Comparison of ENCODE assay signal across 8 mouse cellular contexts in genomic region chr10:80623457-80624191, GRCm38 (mm10). TPM values are rescaled to one million over a fixed set of nuclear protein-coding genes. Genes with fewer than 3 reads are reported as not detected.
A peak's percentile ranks its signal among the peaks of the same experiment; 100 is the strongest.
DNase-seq lines count a peak whose midpoint lies in the region; ATAC-seq and TF ChIP-seq lines count a peak whose summit lies in the region.

No protein-coding gene starts in this region.

- peak overlapping the region; percentile 87 for H3K27ac ChIP-seq in embryonic facial prominence, embryonic 12.5 days
- peak overlapping the region; percentile 92 for H3K27ac ChIP-seq in heart, embryonic 16.5 days (ENCODE audit: low read length)
- H3K27ac ChIP-seq in kidney, postnatal 0 days = peak overlapping the region; percentile 95

- peak; percentile 13 for ATAC-seq in CD4-positive, CD25-positive, alpha-beta regulatory T cell, adult 4 months
- peak; percentile 22 for ATAC-seq in activated CD4-positive, CD25-positive, alpha-beta regulatory T cell, adult 4 months
- ATAC-seq in embryonic facial prominence, embryonic 12.5 days (ENCODE audit: insufficient number of reproducible peaks, insufficient read depth, low FRiP score, low TSS enrichment) = no peak
- no peak for ATAC-seq in heart, embryonic 16.5 days (replicated peaks; ENCODE audit: extremely low read depth, insufficient read depth, low FRiP score)
- ATAC-seq in kidney, postnatal 0 days (replicated peaks; ENCODE audit: low FRiP score, low read depth) = no peak

- peaks cover 28% of the 10 kb centered on the region for H3K4me1 ChIP-seq in embryonic facial prominence, embryonic 12.5 days
- peaks cover 34% of the 10 kb centered on the region for H3K4me1 ChIP-seq in heart, embryonic 16.5 days (ENCODE audit: control insufficient read depth, insufficient read depth, low read length)
- peaks cover 31% of the 10 kb centered on the region for H3K4me1 ChIP-seq in kidney, postnatal 0 days (replicated peaks; ENCODE audit: insufficient read depth, low read length)

- peak overlapping the region; percentile 91 for H3K9ac ChIP-seq in embryonic facial prominence, embryonic 12.5 days
- peak overlapping the region; percentile 95 for H3K9ac ChIP-seq in heart, embryonic 16.5 days (ENCODE audit: low read length)
- H3K9ac ChIP-seq in kidney, postnatal 0 days (ENCODE audit: low read depth, low read length) = peak overlapping the region; percentile 94

- H3K9me3 ChIP-seq in embryonic facial prominence, embryonic 12.5 days = no peaks in the 10 kb centered on the region
- H3K9me3 ChIP-seq in heart, embryonic 16.5 days (replicated peaks; ENCODE audit: control insufficient read depth, low read length) = no peaks in the 10 kb centered on the region
- no peaks in the 10 kb centered on the region for H3K9me3 ChIP-seq in kidney, postnatal 0 days (replicated peaks; ENCODE audit: low read length)

- no peaks in the 10 kb centered on the region for H3K27me3 ChIP-seq in embryonic facial prominence, embryonic 12.5 days
- H3K27me3 ChIP-seq in heart, embryonic 16.5 days (ENCODE audit: control insufficient read depth, insufficient read depth, low read length) = no peaks in the 10 kb centered on the region
- H3K27me3 ChIP-seq in kidney, postnatal 0 days (ENCODE audit: insufficient read depth, low read length) = no peaks in the 10 kb centered on the region

- 11% methylated on average over 15 of the region's 15 CpGs for WGBS in embryonic facial prominence, embryonic 12.5 days
- WGBS in heart, embryonic 16.5 days = 14% methylated on average over 15 of the region's 15 CpGs
- 7% methylated on average over 15 of the region's 15 CpGs for WGBS in kidney, postnatal 0 days

- H3K4me2 ChIP-seq in embryonic facial prominence, embryonic 12.5 days (replicated peaks) = peak overlapping the region; percentile 93
- peak overlapping the region; percentile 98 for H3K4me2 ChIP-seq in heart, embryonic 16.5 days (ENCODE audit: low read depth, low read length)
- peak overlapping the region; percentile 95 for H3K4me2 ChIP-seq in kidney, postnatal 0 days (ENCODE audit: low read length)

- H3K4me3 ChIP-seq in embryonic facial prominence, embryonic 12.5 days = peak overlapping the region; percentile 82
- peak overlapping the region; percentile 90 for H3K4me3 ChIP-seq in heart, embryonic 16.5 days (ENCODE audit: low read length)
- H3K4me3 ChIP-seq in kidney, postnatal 0 days (replicated peaks; ENCODE audit: low read depth, low read length) = peak overlapping the region; percentile 87

- DNase-seq in kidney, postnatal 0 days (ENCODE audit: low spot score) = peak; percentile 89
- peak; percentile 63 for DNase-seq in lung, postnatal 14 days
- peak; percentile 59 for DNase-seq in retina, postnatal 1 day
- no peak for DNase-seq in frontal cortex, postnatal 10 days (ENCODE audit: low spot score in 2 of 2)

- no peaks in the 10 kb centered on the region for H3K36me3 ChIP-seq in embryonic facial prominence, embryonic 12.5 days
- no peaks in the 10 kb centered on the region for H3K36me3 ChIP-seq in heart, embryonic 16.5 days (ENCODE audit: control insufficient read depth, insufficient read depth)
- peaks cover 3% of the 10 kb centered on the region; the same call in 1 of the 2 replicates for H3K36me3 ChIP-seq in kidney, postnatal 0 days (ENCODE audit: insufficient read depth, low read length)

- peak; percentile 33 for TF ChIP-seq CTCF in kidney, postnatal 0 days (IDR thresholded peaks at IDR 0.05; ENCODE audit: low read depth)

RNA-seq across cellular contexts. Expression of gene Csnk1g2, which starts 1.0 kb away (rescaled TPM):
- polyA plus RNA-seq in CD4-positive, CD25-positive, alpha-beta regulatory T cell, adult 4 months (2017; shearing (Covaris generic)) = 10 to 100 TPM in 1 of 2 experiments, 1 to 10 TPM in 1; 6.9 to 12.8 TPM
- polyA plus RNA-seq in activated CD4-positive, CD25-positive, alpha-beta regulatory T cell, adult 4 months (2017; shearing (Covaris generic)) = 10 to 100 TPM; 13.3 to 16.1 TPM
- polyA plus RNA-seq in embryonic facial prominence, embryonic 12.5 days (2016; fragmentation: Nextera tagmentation; extraction: Ambion mirVana) = 250 and 263 TPM in 2 replicates
- 50.7 and 103 TPM in 2 replicates for polyA plus RNA-seq in heart, embryonic 16.5 days (2015; fragmentation: Nextera tagmentation; extraction: Ambion mirVana)
- 137 and 139 TPM in 2 replicates for polyA plus RNA-seq in kidney, postnatal 0 days (2015; fragmentation: Nextera tagmentation; extraction: Ambion mirVana)

RNA-seq across cellular contexts. Expression of gene Gm49322, which starts 17.8 kb away (rescaled TPM):
- 10 to 100 TPM; 11.1 to 13.6 TPM for polyA plus RNA-seq in CD4-positive, CD25-positive, alpha-beta regulatory T cell, adult 4 months (2017; shearing (Covaris generic))
- polyA plus RNA-seq in activated CD4-positive, CD25-positive, alpha-beta regulatory T cell, adult 4 months (2017; shearing (Covaris generic)) = 10 to 100 TPM in 1 of 2 experiments, 1 to 10 TPM in 1; 9.5 to 11.5 TPM
- 4.7 and 5.9 TPM in 2 replicates for polyA plus RNA-seq in embryonic facial prominence, embryonic 12.5 days (2016; fragmentation: Nextera tagmentation; extraction: Ambion mirVana)
- 2.2 and 2.8 TPM in 2 replicates for polyA plus RNA-seq in heart, embryonic 16.5 days (2015; fragmentation: Nextera tagmentation; extraction: Ambion mirVana)
- 1.4 TPM in 2 replicates for polyA plus RNA-seq in kidney, postnatal 0 days (2015; fragmentation: Nextera tagmentation; extraction: Ambion mirVana)

RNA-seq across cellular contexts. Expression of gene Adat3, which starts 20.9 kb away (rescaled TPM):
- 1 to 10 TPM; 1.7 to 3.6 TPM for polyA plus RNA-seq in CD4-positive, CD25-positive, alpha-beta regulatory T cell, adult 4 months (2017; shearing (Covaris generic))
- 1 to 10 TPM; 2.5 to 3.7 TPM for polyA plus RNA-seq in activated CD4-positive, CD25-positive, alpha-beta regulatory T cell, adult 4 months (2017; shearing (Covaris generic))
- polyA plus RNA-seq in embryonic facial prominence, embryonic 12.5 days (2016; fragmentation: Nextera tagmentation; extraction: Ambion mirVana) = 7.0 and 7.8 TPM in 2 replicates
- 3.5 and 4.0 TPM in 2 replicates for polyA plus RNA-seq in heart, embryonic 16.5 days (2015; fragmentation: Nextera tagmentation; extraction: Ambion mirVana)
- 5.0 and 6.1 TPM in 2 replicates for polyA plus RNA-seq in kidney, postnatal 0 days (2015; fragmentation: Nextera tagmentation; extraction: Ambion mirVana)

RNA-seq across cellular contexts. Expression of gene Scamp4, which starts 21.0 kb away (rescaled TPM):
- 100 to 1,000 TPM in 1 of 2 experiments, 10 to 100 TPM in 1; 98.1 to 145 TPM for polyA plus RNA-seq in CD4-positive, CD25-positive, alpha-beta regulatory T cell, adult 4 months (2017; shearing (Covaris generic))
- 100 to 1,000 TPM; 104 to 107 TPM for polyA plus RNA-seq in activated CD4-positive, CD25-positive, alpha-beta regulatory T cell, adult 4 months (2017; shearing (Covaris generic))
- polyA plus RNA-seq in embryonic facial prominence, embryonic 12.5 days (2016; fragmentation: Nextera tagmentation; extraction: Ambion mirVana) = 77.4 and 80.6 TPM in 2 replicates
- 60.1 and 68.4 TPM in 2 replicates for polyA plus RNA-seq in heart, embryonic 16.5 days (2015; fragmentation: Nextera tagmentation; extraction: Ambion mirVana)
- 80.7 and 87.2 TPM in 2 replicates for polyA plus RNA-seq in kidney, postnatal 0 days (2015; fragmentation: Nextera tagmentation; extraction: Ambion mirVana)

RNA-seq across cellular contexts. Expression of gene Btbd2, which starts 33.2 kb away (rescaled TPM):
- 1 to 10 TPM; 7.2 to 7.3 TPM for polyA plus RNA-seq in CD4-positive, CD25-positive, alpha-beta regulatory T cell, adult 4 months (2017; shearing (Covaris generic))
- 1 to 10 TPM; 5.5 to 6.1 TPM for polyA plus RNA-seq in activated CD4-positive, CD25-positive, alpha-beta regulatory T cell, adult 4 months (2017; shearing (Covaris generic))
- 109 and 110 TPM in 2 replicates for polyA plus RNA-seq in embryonic facial prominence, embryonic 12.5 days (2016; fragmentation: Nextera tagmentation; extraction: Ambion mirVana)
- 41.7 and 58.2 TPM in 2 replicates for polyA plus RNA-seq in heart, embryonic 16.5 days (2015; fragmentation: Nextera tagmentation; extraction: Ambion mirVana)
- 62.7 and 64.5 TPM in 2 replicates for polyA plus RNA-seq in kidney, postnatal 0 days (2015; fragmentation: Nextera tagmentation; extraction: Ambion mirVana)

Comparison
In these comparisons a context has a peak if more than half of its experiments do, and no peak if none do; other contexts are left out.
1. ATAC-seq: peak in CD4-positive, CD25-positive, alpha-beta regulatory T cell, adult 4 months (single experiment) and activated CD4-positive, CD25-positive, alpha-beta regulatory T cell, adult 4 months (single experiment); none in embryonic facial prominence, embryonic 12.5 days (single experiment), heart, embryonic 16.5 days (single experiment) and kidney, postnatal 0 days (single experiment).
2. DNase-seq: peak in kidney, postnatal 0 days (single experiment), lung, postnatal 14 days (single experiment) and retina, postnatal 1 day (single experiment); none in frontal cortex, postnatal 10 days (0 of 2).
3. Peak in every context shown above with its lines, with median percentiles within 50 percentile points of each other: H3K27ac ChIP-seq, H3K4me2 ChIP-seq, H3K4me3 ChIP-seq and H3K9ac ChIP-seq.